Mouse (Mus musculus) induced T-regulatory cell, adult 2 months (primary cell): ENCODE results near the gene Hnrnpa3.
"Not testable (repeated sequence)": the region's sequence is repeated elsewhere in the genome, so short reads cannot be mapped to it uniquely, and the experiment has no call there.

Source experiments
- DNase-seq: peaks from one replicate; pipeline ENCODE4 v3.0.0-alpha.2; 2012; ENCODE audit warnings: low read depth

Gene Hnrnpa3

DNA sequence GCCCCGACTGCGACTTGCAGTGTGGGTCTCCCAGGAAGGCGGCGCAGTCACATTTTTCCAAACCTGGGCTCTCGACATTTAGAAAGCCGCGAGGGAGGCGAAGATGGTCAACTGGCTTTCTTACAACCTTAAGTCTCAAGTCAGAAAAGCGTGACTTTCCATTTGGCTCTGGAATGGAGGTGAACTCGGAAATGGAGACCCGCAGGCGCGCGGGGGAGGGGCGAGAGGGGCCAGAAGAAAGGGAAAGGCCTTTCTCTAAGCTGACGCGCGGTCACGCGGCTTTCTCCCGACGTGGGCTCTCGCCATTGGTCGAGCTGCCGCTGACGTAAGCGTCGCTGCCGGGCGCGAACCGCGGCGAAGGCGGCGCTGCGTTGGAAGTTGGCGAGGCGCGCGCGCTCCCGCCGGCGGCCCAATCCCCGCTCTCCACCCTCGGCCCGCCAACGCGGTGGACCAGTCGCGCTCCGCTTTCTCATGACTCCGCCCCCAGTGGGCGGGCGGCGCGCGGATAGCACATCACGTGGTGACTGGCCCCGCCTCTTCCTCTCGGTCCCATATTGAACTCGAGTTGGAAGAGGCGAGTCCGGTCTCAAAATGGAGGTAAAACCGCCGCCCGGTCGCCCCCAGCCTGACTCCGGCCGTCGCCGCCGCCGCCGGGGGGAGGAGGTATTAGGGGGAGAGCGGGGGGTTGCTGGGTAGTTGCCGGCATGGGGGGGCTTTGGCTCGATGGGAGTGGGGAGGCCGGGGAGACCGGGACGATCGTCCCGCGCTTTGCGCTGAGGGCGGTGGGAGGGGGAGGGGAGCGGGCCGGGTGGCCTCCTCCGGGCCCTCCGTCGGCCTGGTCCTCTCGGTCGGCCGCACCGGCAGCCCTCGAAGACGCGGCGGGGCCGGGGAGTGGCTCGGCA is at the start of gene Hnrnpa3:
TSS of gene Hnrnpa3 (plus strand) at position 535 of the 902 bp plus-strand sequence.
- DNase-seq, result peak; percentile 99

DNA sequence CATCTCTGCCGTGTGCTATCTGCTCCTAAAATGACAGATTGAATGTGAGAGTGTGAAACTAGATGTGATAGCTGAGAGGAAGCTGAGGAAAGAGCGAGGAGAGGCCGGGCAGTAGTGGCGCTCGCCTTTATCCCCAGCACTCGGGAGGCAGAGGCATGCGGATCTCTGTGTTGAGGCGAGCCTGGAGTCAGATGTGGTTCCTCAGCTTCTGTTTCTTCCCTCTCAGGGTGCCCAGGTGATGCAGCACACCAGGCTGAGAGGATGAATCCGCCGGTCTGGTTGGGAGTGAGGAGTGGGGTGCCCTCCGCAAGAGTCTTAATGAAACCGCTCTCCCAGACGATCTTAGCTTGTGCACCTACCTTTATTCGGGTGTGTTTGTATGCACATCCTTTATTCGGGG is 49.1 kb upstream of the Hnrnpa3 start:
- DNase-seq, result no peak

DNA sequence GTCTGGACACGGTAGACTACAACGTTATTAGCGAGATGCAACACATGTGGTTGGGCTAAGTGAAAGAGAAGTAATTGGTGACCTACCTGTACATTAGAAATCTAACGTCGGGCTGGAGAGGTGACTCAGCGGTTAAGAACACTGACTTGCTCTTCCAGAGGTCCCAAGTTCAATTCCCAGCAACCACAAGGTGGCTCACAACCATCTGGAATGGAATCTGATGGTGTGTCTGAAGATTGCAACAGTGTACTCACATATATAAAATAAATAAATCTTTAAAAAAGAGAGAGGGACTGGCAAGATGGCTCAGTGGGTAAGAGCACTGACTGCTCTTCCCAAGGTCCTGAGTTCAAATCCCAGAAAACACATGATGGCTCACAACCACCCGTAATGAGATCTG is 48.5 kb upstream of the Hnrnpa3 start:
- not testable (repeated sequence) for DNase-seq

DNA sequence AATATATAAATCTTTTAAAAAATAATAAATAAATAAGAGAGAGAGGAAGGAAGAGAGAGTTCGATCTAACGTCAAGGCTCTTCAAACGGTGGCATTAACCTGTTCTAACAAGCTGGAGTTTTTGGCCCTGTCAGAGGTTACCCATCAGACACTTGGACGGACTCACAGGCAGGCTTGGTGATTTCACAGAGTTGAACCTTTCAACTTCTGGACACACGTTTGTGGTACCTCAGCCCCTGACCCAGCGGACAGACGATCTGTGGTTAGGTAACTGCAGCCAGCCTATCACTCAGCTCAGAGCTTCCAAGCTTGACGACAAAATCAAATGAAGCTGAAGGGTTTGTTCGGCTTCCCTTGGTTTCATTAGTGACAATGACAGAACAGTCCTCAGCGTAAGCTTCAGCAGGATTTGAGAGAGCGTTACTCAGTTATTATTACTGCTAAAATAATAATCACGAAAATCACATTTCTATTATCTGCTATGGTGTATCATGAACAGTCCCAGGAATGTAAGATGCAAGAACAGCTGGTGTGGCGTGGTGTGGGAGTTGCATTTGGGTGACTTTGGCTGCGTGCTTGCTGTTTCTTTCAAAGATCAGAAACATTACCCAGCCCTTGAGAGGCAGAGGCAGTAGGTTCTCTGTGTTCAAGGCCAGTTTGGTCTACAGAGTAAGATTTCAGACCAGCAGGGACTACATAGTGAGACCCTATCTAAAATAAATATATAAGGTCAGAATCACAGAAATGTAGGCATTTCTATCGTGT is 47.8 kb upstream of the Hnrnpa3 start:
- no peak for DNase-seq

DNA sequence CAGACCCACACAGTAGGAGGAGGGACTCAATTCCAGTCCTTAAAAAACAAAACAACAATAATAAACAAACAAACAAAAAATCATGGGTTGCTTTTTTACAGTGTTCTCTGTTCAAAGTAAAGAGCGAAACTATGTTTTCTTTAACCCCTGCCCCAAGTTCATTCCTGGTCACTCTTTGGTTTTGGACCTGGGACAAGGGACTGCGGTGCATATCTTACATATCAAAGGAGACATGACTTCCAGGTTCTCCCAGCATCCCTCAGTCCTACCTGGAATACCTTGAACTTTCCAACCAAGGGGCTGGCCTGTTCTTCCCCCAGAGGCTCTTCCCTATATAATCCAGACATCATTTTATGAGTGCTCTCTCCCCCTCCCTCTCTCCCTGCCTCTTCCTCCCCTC is 47.1 kb upstream of the Hnrnpa3 start:
- DNase-seq, result no peak

DNA sequence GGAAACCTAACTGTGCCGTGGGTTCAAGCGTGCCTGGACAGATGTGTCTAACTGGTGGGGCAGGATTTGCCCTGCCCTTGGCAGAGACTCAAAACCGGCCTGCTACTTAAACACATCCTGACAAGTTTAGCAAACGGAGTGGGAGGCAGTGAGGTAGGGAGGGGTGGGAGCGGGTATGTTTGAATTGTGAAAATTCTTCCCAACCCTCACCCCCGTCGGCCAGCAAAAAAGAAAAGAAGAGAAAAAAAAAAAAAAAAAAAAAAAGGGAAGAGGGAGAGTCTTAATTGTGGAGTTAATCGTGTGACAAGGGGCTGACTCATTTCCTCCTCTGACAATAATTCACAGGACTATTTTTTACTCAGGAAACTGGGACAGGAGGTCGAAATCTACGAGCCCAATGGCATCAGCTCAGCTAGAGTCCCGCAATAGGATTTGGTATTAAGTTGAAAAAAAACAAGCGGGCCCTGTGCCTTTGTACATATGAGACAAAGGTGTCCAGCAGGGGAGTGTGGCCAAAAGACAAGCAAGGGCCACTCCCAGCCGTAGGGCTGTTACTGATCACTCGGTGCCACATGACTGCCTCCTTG is 46.0 kb upstream of the Hnrnpa3 start:
- no peak for DNase-seq

DNA sequence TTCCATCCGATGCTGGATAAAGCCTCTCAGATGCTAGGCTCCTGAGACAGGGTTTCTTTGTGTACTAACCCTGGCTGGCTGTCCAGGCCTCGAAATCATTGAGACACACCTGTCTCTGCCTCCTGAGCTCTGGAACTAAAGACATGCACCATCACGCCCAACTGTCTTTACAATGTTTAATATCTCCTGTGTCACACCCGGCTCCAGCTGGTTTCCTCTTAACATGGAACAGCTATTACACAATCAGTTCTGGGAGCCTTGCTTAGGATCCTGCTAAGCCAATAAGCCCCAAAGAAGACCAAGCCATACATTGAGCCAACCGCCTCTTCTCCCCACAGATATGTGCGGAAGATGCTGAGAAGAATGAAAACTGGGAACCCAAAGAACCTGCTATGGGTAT is 44.5 kb upstream of the Hnrnpa3 start:
- DNase-seq, result no peak

DNA sequence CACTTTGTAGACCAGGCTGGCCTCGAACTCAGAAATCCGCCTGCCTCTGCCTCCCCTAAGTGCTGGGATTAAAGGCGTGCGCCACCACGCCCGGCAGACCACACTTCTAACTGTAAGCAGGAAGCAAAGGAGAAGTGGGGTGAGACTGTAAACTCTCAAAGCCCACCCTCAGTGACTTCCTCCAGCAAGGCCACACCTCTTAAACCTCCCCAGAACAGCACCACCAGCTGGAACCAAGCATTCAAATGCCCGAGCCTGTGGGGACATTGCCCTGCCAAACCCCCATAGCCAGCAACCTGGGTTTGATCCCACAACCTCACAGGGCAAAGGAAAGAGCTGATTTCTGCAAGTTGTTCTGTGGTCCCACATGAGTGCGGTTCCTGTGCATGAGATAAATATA is 42.1 kb upstream of the Hnrnpa3 start:
- DNase-seq, result no peak

DNA sequence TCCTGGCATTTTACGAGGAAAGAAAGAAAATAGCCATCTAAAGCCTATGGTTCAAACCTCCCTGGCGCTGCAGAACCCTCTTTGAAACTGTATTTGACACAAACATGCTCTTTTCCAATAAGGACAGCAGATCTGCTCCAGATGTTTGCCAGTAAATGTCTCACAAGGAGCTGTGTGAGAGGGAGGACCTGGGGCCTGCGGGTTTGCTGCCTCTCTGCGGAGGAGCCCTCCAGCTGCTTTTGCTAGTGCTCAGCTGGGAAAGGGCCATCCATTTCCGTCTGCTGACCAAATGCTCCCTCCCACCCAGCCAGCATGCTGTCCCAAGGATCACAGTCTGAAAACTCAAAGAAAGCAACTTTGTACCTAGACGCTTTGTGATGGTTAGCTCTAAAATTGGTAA is 40.3 kb upstream of the Hnrnpa3 start:
- no peak for DNase-seq

DNA sequence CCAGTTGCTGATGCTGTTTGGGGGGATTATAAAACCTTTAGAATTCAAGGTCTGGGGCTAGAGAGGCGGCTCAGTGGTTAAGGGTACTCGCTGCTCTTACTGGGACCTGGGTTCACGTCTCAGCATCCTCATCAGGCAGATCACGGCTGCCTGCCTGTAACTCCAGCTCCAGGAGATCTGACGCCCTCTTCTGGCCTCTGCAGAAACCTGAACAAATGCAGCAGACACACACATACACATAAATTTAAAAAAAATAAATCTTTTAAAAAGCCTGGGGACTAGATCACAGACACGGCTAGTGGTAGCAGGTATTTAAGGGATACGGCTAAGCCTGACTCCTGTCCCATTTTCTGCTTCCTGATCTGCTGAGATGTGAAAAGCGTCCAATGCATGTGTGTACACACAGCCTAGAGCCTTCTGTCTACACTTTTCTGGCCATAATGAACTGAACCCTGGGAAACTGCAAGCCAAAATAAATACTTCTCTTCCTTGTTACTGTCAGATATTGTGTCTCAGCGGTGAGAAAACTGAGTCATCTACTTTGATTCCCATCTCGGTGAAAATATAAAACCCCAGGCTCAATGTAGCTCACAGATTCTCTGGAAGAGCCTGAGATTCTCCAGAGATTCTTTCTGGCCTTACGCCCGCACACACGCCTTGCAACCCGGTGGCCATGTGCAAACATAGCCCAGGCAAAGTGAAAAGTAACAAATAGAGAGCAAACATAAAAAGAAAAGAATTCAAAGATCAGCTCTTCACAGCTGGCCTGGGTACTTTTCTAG is 37.0 kb upstream of the Hnrnpa3 start:
- no peak for DNase-seq

DNA sequence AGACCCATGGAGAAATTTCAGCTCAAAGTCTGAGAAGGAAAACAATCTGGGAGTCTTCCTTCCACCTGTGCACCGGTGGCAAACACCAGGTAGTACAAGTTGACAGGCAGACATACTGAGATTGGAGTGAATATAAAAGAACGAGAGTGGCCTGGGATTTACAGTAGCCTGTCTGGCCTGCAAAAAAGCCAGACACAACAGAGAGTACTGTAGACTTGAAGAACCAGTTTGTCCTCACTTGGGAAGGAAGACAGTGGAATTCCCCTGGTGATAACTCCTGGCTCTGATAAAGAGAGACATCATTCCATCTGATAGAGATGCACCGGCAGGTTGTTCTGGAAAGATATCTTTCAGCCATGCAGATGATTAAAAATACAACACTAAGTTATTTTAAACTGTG is 34.0 kb upstream of the Hnrnpa3 start:
- DNase-seq, result no peak

DNA sequence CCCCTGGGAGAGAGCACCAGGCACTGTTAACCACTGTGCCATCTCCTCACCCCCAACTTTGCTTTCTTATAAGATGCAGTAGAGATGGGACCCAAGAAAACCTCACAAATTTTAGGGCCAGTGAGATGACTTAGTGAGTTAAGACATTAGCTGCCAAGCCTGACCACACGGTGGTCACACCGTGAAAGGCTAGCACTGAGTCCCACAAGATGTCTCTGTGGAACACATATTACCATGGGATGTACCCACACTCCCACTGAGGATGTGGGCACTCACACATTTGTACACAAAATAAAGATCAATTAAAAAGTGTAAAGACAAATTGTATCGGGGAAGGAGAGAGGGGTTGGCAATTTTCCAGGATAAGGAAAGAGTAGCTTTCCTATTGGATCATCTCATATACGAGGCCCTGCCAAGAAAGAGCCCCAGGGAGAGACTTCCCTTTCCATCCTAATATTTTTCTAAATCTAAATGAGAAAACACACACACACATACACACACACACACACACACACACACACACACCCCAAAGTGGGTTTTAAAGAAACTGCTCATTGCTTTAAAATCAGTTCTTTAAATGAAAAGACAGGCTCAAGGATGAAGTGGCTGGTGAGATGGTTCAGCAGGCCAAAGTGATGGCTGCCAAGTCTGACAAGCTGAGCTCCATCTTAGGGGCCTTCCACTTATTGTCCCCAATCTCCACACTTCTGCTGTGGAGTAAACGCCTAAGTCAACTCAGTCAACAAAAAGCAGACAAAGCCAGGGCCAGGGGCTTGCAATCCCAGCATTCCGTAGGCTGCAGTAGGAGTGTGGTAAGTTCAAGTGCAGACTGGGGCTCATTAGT is 32.2 kb upstream of the Hnrnpa3 start:
- no peak for DNase-seq

DNA sequence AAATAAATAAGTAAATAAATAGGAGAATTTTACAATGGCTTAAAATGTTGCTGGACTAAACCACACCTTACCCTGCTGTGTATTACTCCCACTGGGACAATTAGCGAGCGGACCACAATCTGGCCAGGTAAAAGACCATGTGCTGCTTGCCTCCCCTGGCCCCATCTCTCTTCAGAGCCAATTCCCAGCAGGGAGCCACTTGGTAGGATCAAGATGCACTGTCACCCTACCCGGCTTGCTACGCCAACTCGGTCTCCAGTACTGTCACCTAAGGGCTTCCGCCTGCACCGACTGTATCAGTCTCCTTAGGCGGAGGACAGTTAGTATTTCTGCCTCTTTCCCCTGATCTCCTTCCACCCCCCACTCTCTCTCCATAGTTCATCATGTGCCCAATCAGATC is 30.6 kb upstream of the Hnrnpa3 start:
- DNase-seq, result no peak

DNA sequence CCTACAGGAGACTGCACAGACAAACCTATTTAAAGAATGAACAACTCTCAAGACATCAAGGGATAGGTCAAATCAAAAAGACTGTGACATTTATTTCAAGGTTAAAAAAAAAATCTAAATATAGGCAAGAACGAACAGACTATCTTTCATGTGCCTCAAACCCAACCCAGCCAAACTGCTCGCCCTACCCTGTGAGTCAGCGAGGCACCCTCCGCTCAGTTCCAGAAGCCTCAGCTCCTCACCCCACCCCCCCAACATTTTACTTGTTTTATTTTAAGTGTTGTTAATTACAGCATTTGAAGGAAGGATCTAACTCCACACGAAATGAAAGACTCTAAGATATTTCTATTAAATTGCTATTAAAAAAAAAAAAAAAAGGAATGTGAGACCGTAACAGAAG is 27.6 kb upstream of the Hnrnpa3 start:
- no peak for DNase-seq

DNA sequence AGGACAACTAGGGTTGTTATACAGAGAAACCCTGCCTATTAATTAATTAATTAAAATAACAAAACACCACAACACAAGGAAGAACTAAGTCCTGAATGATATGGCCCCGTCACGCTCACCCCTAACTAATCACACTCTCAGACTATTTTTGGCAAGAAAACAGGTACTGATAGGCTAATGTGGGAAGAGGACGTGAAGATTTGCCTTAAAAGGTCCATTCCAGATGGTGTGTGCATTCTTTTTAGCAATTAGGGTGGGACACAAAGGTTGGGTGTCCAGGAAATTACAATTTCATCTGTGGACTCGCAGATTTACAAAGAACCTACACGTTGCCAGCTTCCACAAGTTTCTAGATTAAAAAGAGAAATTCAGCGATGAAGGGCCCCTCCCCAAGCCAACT is 27.0 kb upstream of the Hnrnpa3 start:
- DNase-seq, result no peak

DNA sequence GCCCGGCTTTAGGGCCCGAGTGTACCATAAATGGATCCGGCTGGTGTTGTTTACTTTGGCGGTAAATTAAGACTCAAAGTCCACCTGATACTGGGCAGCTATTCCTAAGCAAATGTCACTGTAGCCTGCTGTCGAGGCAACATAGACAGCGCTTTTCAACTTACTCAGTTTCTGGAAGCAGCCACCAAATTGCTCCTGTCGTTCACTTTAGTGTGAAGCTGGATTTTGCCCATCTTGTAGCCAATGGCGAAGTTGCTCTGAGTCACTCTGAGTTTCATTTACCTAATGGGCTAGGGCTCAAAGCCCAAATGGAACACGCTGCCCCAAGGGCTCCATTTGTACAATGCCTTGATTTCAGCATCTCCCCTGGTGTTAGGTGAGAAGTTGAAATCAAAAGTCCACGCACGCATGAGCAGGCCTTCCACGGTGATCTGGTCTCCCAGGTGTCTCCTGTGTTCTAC is 26.3 kb upstream of the Hnrnpa3 start:
- no peak for DNase-seq

DNA sequence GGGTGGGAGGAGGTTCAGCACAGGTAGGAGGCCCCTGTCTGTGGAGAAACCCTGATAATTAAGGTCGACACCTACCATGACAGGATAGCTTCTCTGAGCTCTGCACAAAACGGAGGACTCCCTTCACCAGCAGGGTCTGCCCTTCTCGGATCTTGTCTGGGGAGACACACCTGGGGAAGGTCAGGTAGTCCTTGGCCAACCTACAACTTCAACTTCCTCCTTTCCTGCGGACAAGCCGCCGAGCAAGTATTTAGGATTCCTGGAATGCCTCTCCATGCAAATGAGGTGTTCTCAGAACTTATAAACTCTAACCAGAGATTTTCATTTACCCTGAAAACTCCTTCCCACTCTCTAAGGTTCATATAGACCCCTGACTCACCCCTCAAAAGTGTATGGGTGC is 25.7 kb upstream of the Hnrnpa3 start:
- DNase-seq, result no peak

DNA sequence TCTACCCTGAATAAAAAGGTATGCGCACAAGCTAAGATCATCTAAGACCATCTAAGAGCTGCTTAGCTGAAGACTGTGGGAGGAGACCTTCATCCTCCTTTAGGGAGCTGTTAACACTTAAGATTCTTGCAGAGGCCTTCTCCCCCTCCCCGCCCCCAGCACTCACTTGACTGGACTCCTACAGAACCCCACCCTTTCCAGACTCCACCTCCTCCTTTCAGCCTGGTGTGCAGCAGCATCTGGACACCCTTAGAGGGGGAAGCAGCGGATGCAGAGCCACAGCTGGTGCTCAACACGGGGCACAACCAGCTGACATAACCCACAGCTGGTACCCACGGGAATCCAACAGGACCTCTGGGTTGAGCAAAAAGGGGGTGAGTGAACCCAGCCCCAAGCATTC is 25.3 kb upstream of the Hnrnpa3 start:
- DNase-seq, result no peak

DNA sequence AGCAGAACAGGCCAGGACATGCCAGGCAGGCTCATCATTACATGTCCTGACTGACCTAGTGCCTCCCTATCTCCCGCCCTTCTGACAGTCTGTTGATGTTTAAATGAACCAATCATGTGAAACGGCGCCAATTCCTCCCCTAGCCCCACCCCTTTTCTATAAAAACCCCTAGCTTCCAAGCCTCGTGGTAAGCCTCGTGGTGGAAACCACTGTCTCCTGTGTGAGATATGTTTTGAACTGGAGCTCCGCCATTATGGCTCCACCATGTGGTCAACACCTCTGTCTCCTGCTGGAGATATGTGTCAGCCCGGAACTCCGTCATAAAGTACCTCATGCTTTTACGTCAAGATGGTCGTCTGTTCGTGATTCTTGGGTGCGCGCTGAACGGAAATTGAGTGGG is 24.6 kb upstream of the Hnrnpa3 start:
- DNase-seq, result peak; percentile 59

DNA sequence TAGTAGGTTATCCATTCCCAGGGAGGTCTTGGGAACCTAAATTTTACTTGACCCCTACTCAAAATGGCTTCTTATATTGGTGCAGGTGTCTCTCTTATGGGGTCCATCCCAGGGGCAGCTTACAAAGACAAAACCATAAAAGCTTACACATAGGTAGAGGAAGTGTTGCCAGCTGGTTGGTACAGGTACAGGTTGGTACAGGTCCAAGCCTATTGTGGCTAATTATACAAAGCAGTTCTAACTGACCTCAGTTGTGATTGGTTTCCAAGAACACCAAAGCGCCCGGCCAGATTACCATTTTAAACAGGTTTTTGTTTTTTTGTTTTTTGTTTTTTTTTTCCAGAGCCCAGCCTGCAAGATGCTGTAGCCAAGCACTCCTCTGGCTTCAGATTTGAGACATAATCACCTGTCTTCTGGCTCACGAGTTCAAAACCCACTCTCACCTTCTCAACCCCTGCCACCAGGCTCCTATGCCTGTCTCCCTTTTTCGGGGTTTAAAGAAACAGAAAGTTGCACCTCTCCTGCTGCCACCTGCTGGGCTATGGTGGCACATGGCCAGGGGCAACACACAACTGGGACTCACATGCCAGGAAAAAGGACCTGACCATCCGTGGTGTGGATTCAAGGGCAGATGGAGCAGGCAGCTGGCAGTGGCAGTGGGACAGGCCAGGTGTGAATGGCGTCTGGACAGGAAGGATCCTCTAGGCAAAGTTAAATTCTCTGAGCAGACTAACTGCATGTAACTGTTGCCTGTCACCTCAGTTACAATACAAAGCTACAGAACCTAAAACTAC is 22.6 kb upstream of the Hnrnpa3 start:
- peak; percentile 87 for DNase-seq

DNA sequence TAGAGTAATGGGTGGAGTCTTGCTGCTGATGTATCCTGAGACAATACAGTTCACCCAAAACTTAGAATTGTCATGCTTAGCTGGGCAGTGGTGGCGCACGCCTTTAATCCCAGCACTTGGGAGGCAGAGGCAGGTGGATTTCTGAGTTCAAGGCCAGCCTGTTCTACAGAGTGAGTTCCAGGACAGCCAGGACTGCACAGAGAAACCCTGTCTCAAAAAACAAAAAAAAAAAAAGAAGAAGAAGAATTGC is 22.1 kb upstream of the Hnrnpa3 start:
- DNase-seq, result not testable (repeated sequence)
